Mouse (Mus musculus): ENCODE results near the gene Tgif2lx1.
"Not testable (repeated sequence)": the region's sequence is repeated elsewhere in the genome, so short reads cannot be mapped to it uniquely, and the experiment has no call there.

Tgif2lx1 gene

DNA sequence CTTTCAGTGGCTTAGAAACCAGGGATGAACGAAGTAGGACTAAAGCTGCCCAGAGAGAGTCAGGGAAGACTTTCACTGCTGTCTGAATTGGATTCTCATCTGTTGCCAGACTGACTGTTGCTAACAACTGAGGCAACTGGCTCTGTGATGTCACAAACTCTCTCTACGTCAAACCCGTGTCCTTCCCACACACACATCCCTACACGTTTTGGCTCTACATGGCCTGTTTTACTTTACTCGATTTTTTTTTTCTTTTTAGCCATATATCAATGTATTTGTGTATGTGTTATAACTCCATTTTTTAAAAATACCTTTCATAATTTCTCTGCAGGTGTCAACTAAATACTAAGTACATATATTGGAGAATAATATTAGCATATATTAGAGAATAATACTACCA is at the start of gene Tgif2lx1:
Gene Tgif2lx1 (minus strand): TSS at position 101 of the 400 bp plus-strand sequence.
- DNase-seq (ENCODE audit: low read depth), result not testable (repeated sequence)
